Mouse (Mus musculus) MEL-GATA-1-ER (cell line): ENCODE measurements around the gene Slc39a7.
A peak's percentile ranks its signal among the peaks of the same experiment; 100 is the strongest.

Experiments used
- DNase-seq: peaks from one replicate; pipeline ENCODE4 v3.0.0-alpha.2; 2012; ENCODE audit warnings: low read depth; ENCODE audit errors: extremely low read depth

Gene Slc39a7

GRCm38 (mm10) chr17:34031465-34032173 is at the start of gene Slc39a7, which contains the start of gene Rxrb:
Gene Slc39a7 (minus strand): TSS chr17:34031682.
Gene Rxrb (plus strand): TSS chr17:34031812.
- peak; percentile 85 for DNase-seq

- peak; percentile 64 for DNase-seq
Observed at GRCm38 (mm10) chr17:34079621-34080020, 48.1 kb upstream of the Slc39a7 start.

DNA sequence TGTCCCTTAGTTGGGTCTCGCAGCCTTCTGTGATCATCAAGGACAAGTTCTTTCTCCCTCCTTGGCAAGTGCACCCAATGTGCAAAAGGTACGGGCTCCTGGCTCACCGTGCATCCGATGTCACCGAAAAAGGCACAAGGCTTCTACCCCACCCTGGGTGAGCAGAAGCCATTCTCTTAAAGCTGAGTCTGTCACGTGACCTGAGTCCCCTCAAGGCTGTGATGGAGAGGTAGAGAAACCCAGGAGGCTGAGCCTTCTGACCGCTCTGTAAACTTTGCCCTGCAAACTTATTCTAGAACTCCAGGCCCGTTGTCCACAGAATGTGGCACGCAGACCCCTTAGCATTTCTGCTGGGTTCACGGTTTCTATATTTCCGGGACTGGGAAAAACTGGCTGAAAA is 47.5 kb upstream of the Slc39a7 start:
- DNase-seq: no peak

DNA sequence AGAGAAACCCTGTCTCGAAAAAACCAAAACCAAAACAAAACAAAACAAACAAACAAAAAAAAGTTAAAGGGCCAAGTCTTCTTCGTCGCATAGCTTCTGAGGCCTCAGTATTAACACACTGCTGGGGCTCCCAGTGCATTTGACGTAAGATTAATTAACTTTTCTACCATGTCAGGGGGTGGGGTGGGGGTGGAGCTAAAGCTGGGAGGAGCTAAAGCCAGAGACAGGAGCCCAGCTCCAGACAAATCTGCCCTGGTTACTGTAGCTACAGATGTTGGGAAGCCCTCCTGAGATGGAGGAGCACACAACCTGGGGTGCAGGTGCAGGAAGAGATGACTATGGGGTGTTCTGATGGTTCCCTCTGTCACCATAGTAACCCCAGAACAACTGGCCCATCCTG is 46.7 kb upstream of the Slc39a7 start:
- no peak for DNase-seq

DNA sequence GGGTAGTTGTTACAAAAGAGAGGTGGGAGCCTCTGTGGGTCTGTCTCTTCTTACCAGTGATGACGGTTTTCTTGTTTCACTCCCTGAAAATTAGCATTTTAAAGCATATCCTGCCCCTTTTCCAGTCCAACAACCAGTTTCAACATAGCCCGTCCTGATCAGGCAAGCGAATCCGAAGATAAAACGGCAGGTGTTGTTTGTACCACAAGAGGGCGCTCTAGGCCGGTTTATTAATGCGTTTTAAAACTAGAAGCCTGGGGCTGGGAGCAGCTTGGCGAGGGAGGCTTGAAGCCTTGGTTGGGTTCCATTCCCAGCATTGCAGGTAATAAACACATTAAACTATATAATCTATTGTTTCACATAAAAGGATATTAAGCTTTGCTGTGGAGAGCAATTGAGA is 46.1 kb upstream of the Slc39a7 start:
- DNase-seq: peak; percentile 60

DNA sequence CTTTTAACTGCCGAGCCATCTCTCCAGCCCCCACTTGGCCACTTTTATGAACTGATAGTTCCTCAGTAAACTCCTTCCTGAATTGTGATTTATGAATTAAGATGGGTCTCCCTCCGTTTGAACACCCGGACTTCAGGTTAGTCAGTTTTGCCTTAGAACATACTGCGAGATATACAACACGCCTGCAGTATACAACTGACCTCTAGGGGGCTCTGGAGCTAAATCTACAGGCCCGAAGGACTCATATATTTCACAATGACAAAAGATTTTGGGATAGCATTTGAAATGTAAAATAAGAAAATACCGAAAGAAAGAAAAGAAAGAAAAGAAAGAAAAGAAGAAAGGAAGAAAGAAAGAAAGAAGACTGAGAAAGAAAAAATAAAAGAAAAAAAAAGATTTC is 43.8 kb upstream of the Slc39a7 start:
- DNase-seq: peak; percentile 52

DNA sequence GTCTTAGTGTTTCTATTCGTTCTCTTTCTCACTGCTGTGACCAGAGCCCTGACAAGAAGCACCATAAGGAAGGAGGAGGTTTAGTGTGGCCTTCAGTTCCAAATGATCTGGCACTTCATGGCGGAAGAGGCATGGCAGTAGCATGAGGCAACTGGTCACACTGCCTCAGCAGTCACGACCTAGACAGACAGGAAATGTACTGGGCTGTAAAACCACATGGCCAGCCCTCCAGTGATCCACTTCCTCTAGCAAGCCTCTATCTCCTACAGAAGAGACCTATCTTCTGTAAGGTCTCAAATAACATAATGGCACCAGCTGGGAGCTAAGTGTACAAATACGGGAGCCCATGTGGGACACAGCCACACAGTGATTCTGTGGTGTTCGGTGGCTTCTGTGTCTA is 40.6 kb upstream of the Slc39a7 start:
- DNase-seq: no peak

- no peak for DNase-seq
Observed at GRCm38 (mm10) chr17:34068864-34069263, 37.4 kb upstream of the Slc39a7 start.

DNA sequence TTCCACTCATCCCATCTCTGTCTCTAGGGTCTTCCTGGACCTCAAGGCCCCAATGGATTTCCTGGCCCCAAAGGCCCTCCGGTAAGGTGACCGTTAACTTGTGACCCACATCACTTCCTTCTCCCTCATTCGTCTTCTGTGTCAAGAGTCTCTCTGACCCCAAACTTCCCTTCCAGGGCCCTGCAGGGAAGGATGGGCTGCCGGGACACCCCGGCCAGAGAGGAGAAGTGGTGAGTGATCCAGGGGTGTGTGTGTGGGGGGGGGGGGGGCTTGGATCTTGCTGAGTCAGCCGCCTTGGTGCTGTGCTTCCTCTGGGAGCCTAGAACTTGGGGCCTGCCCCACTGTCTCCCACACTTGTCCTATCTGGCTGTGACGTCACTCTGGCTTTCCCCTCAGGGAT is 25.7 kb upstream of the Slc39a7 start:
- DNase-seq: no peak

- DNase-seq: no peak
Observed at GRCm38 (mm10) chr17:34047404-34048050, 16.0 kb upstream of the Slc39a7 start.

GRCm38 (mm10) chr17:34045941-34046340 is 14.5 kb upstream of the Slc39a7 start:
- no peak for DNase-seq

DNA sequence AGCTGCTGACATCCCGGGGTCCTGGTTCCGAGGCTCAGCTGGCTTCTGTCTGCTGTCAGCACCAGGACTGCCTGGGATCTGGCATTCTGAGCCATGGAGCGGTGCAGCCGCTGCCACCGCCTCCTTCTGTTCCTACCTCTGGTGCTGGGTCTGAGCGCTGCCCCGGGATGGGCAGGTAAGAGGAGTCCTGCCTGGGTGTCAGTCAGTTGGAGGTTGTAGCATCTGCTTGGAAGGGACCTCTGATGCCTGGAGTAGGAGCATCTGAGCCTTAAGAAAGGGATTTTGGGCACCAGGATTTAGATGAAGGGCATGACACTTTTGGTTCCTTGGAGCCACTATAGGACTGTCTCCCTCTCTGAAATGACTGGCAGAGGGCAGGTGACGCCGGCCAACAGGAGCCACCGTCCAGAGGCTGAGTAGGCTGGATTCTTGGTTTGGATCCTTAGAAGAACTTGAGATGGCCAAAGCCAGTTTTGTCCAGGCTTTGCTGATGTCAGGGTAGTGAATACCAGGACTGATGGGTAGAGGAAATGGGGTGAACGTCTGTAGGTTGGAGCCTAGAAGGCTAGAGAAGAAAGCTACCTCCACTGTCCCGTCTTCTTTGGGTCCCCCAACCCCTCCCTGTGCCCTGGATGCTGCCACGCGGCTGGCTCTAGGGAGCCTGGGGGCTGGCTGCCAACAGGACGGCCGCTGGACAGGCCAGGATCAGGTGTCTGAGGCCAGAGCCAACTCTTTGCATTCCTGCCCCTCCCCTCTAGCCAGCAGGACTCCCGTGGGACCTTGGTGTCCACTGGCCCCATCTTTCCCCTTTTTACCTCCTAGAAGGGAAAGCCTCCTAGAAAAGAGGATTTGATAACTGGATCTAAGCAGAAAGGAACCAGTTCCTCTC is 8.3 kb upstream of the Slc39a7 start:
- no peak for DNase-seq

- no peak for DNase-seq
Observed at GRCm38 (mm10) chr17:34038878-34039561, 7.5 kb upstream of the Slc39a7 start, which contains the start of gene Col11a2. Gene Col11a2 (plus strand): TSS chr17:34039437.

DNA sequence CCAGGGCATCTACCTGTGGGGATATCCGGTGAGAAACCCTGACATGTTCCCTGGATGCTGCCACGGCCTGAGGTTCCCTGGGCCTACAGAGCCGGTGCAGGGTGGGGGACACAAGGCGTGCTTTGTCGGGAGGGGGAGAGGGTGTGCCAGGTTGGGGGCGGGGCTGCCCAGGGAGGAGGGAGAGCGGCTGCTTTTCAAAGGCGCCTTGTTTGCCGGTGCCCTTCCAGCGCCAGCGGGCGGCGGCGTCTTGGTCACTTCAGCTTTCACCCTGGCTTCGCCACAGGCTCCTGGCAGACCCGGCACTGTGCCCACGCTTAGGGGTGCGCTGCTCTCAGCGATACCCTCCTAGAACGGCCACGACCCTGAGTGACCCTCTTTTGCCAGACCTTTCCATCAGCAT is 7.0 kb upstream of the Slc39a7 start:
- no peak for DNase-seq

- DNase-seq: no peak
Observed at GRCm38 (mm10) chr17:34037241-34037640, 5.8 kb upstream of the Slc39a7 start.

DNA sequence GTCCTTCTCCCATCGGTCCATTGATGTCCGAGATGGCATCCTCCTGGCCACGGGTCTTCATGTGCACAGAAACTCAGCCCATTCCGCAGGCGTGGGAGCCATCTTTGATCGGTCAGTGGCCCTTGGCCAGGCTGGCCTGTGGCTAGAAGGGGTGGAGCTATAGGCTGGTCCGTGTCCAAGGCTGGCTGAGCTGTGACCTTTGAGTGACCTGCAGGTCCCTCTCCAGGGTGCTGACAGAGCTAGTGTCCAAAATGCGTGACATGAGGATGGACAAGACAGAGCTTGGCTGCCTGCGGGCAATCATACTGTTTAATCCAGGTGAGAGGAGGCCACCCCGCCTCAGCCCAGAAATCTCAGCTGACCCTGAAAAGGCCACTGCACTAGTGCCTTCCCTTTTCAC is 5.2 kb upstream of the Slc39a7 start:
- DNase-seq: no peak

GRCm38 (mm10) chr17:34035517-34035916 is 4.0 kb upstream of the Slc39a7 start:
- no peak for DNase-seq

DNA sequence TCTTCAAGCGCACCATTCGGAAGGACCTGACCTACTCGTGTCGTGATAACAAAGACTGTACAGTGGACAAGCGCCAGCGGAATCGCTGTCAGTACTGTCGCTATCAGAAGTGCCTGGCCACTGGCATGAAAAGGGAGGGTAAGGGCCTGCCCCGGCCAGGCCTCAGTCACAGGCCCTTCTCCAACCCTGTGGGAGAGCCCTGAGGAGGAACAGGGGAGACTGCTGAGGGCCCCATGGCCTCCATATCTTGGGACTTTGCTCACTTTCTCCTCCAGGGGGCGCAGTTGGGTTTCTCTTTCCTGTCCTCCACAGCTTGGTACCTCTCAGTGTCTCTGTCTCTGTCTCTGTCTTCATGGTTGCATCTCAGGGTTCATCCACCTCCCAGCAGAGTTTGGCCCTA is 2.6 kb upstream of the Slc39a7 start:
- DNase-seq: no peak

- no peak for DNase-seq
Observed at GRCm38 (mm10) chr17:34033441-34033840, 2.0 kb upstream of the Slc39a7 start.

DNA sequence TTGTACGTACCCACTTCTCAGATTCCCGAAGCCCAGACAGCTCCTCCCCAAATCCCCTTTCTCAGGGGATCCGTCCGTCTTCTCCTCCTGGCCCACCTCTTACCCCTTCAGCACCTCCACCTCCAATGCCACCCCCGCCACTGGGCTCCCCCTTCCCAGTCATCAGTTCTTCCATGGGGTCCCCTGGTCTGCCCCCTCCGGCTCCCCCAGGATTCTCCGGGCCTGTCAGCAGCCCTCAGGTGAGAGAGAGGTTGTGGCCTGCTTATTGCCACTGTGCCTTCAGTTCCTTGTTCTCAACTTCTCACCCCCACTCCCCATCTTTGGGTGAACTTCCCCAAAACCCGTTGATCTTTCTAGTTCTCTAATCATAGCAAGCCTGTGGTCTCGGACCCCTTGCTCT is 1.3 kb upstream of the Slc39a7 start:
- no peak for DNase-seq

GRCm38 (mm10) chr17:34032174-34032632 is 721 bp upstream of the Slc39a7 start:
- no peak for DNase-seq
